Mouse (Mus musculus) midbrain, embryonic 14.5 days (tissue): ENCODE results near the gene Nlrx1. TPM values are rescaled to one million over a fixed set of nuclear protein-coding genes. Genes with fewer than 3 reads are reported as not detected.
"Not testable (repeated sequence)": the region's sequence is repeated elsewhere in the genome, so short reads cannot be mapped to it uniquely, and the experiment has no call there.

Experiments used
- ATAC-seq: fragments of 200-750 bp; cut with Nextera tagmentation; 2 replicates; pipeline ENCODE4 v1.8.0; 2017; ENCODE audit warnings: moderate number of reproducible peaks, moderate library complexity; ENCODE audit not compliant: low FRiP score, low TSS enrichment
- DNase-seq: peaks from one replicate; pipeline ENCODE4 v3.0.0-alpha.2; 2015
- H3K27ac ChIP-seq: fragments of 300-500 bp; sonication (generic); replicated peaks from 2 replicates; pipeline ENCODE4 v1.5.1; 2014; ENCODE audit warnings: mild to moderate bottlenecking, low read depth, low read length, moderate library complexity
- H3K27me3 ChIP-seq: fragments of 300-500 bp; sonication (generic); 2 replicates; pipeline ENCODE4 v1.6.1; 2014; ENCODE audit warnings: low read length, control low read depth, mixed read lengths; ENCODE audit not compliant: control insufficient read depth, insufficient read depth
- H3K36me3 ChIP-seq: fragments of 300-500 bp; sonication (generic); 2 replicates; pipeline ENCODE4 v1.6.1; 2014; ENCODE audit warnings: low read length, control low read depth; ENCODE audit not compliant: control insufficient read depth, insufficient read depth
- H3K4me1 ChIP-seq: fragments of 300-500 bp; sonication (generic); 2 replicates; pipeline ENCODE4 v1.6.1; 2014; ENCODE audit warnings: mild to moderate bottlenecking, antibody characterized with exemption, low read length, control low read depth; ENCODE audit not compliant: control insufficient read depth, insufficient read depth
- H3K4me2 ChIP-seq: fragments of 300-500 bp; sonication (generic); 2 replicates; pipeline ENCODE4 v1.6.1; 2014; ENCODE audit warnings: mild to moderate bottlenecking, low read length, moderate library complexity
- H3K4me3 ChIP-seq: fragments of 300-500 bp; sonication (generic); replicated peaks from 2 replicates; pipeline ENCODE4 v1.5.1; 2014; ENCODE audit warnings: low read depth, low read length
- H3K9ac ChIP-seq: fragments of 300-500 bp; sonication (generic); replicated peaks from 2 replicates; pipeline ENCODE4 v1.6.1; 2014; ENCODE audit warnings: mild to moderate bottlenecking, low read length, moderate library complexity
- H3K9me3 ChIP-seq: fragments of 300-500 bp; sonication (generic); 2 replicates; pipeline ENCODE4 v1.6.1; 2016; ENCODE audit warnings: low read length, control low read depth, mixed read lengths; ENCODE audit not compliant: control insufficient read depth
- WGBS: fragments of 180-500 bp; shearing (Covaris S2); extraction: QIAGEN DNeasy Blood & Tissue Kit; methylation state at CpG from one replicate; pipeline ENCODE4 v1.1.7; 2014; 5-methylcytosine and 5-hydroxymethylcytosine counted together
- polyA plus RNA-seq: library from polyadenylated mRNA; unstranded; fragments of >200 nt; fragmentation: Nextera tagmentation; extraction: Ambion mirVana; gene quantifications from 2 replicates; pipeline ENCODE4 v1.2.1, GENCODE M21; 2014

Nlrx1 gene
- polyA plus RNA-seq, 1 experiment from 2014 or later, result 3.9 TPM

- DNase-seq (no peak), ATAC-seq (no peak)
Measured at GRCm38 (mm10) chr9:44307248-44307647, 38.8 kb upstream of the Nlrx1 start.

GRCm38 (mm10) chr9:44306532-44306931 is 38.1 kb upstream of the Nlrx1 start:
- DNase-seq (no peak), ATAC-seq (no peak)
- Histone ChIP-seq H3K9ac (no peak overlapping the region), H3K27ac (no peak overlapping the region), H3K4me2 (no peak overlapping the region), H3K4me3 (no peak overlapping the region), H3K9me3 (no peaks in the 10 kb centered on the region), H3K27me3 (no peaks in the 10 kb centered on the region), H3K4me1 (peaks cover 5% of the 10 kb centered on the region), H3K36me3 (peaks cover 22% of the 10 kb centered on the region)
- WGBS, result 92% methylated on average over 6 of the region's 6 CpGs

More at GRCm38 (mm10) chr9:44307248-44307647, 38.8 kb upstream of the Nlrx1 start:
- WGBS, result 88% methylated on average over 2 of the region's 2 CpGs
- H3K4me3 ChIP-seq, result no peak overlapping the region
- no peak overlapping the region for H3K27ac ChIP-seq
- no peaks in the 10 kb centered on the region for H3K27me3 ChIP-seq
- H3K9ac ChIP-seq, result no peak overlapping the region
- peaks cover 18% of the 10 kb centered on the region for H3K36me3 ChIP-seq
- H3K4me1 ChIP-seq, result peaks cover 5% of the 10 kb centered on the region
- no peaks in the 10 kb centered on the region for H3K9me3 ChIP-seq
- H3K4me2 ChIP-seq, result no peak overlapping the region

GRCm38 (mm10) chr9:44305466-44306079 is 37.2 kb upstream of the Nlrx1 start, which contains the start of gene Hinfp:
TSS of gene Hinfp (minus strand) at chr9:44305671.
- WGBS, result 0% methylated on average over 54 of the region's 54 CpGs
- Histone ChIP-seq H3K9ac (peak within 1 kb of the TSS; percentile 85), H3K4me3 (peak within 1 kb of the TSS; percentile 89), H3K27ac (peak within 1 kb of the TSS; percentile 86), H3K4me2 (peak within 1 kb of the TSS; percentile 64), H3K4me1 (peaks cover 5% of the 10 kb centered on the region), H3K9me3 (no peaks in the 10 kb centered on the region), H3K27me3 (no peaks in the 10 kb centered on the region), H3K36me3 (peaks cover 24% of the 10 kb centered on the region)
- DNase-seq (peak; percentile 100), ATAC-seq (peak; percentile 98)

GRCm38 (mm10) chr9:44300001-44300400 is 31.6 kb upstream of the Nlrx1 start:
- not testable (repeated sequence) for ATAC-seq, H3K4me1 ChIP-seq, H3K27me3 ChIP-seq, H3K27ac ChIP-seq, H3K4me3 ChIP-seq, H3K9ac ChIP-seq, DNase-seq, H3K9me3 ChIP-seq, H3K4me2 ChIP-seq
- peaks cover 74% of the 10 kb centered on the region for H3K36me3 ChIP-seq
- 97% methylated on average over 3 of the region's 3 CpGs for WGBS

- H3K36me3 ChIP-seq, result peaks cover 64% of the 10 kb centered on the region
- ATAC-seq (no peak), DNase-seq (peak; percentile 74)
- WGBS, result 68% methylated on average over 3 of the region's 3 CpGs
- H3K27ac ChIP-seq, result no peak overlapping the region
- H3K4me1 ChIP-seq, result peaks cover 12% of the 10 kb centered on the region; the same call in 1 of the 2 replicates
- no peaks in the 10 kb centered on the region for H3K27me3 ChIP-seq
- H3K9me3 ChIP-seq, result no peaks in the 10 kb centered on the region
- no peak overlapping the region for H3K4me2 ChIP-seq
- H3K4me3 ChIP-seq, result no peak overlapping the region
- H3K9ac ChIP-seq, result no peak overlapping the region
Measured at GRCm38 (mm10) chr9:44292490-44292889, 24.1 kb upstream of the Nlrx1 start.

- DNase-seq (peak; percentile 40), ATAC-seq (no peak)
- no peaks in the 10 kb centered on the region for H3K27me3 ChIP-seq
- peak overlapping the region; percentile 84 for H3K27ac ChIP-seq
- peaks cover 23% of the 10 kb centered on the region; the same call in 1 of the 2 replicates for H3K4me1 ChIP-seq
- peak overlapping the region; percentile 90 for H3K4me2 ChIP-seq
- peak overlapping the region; percentile 96 for H3K9ac ChIP-seq
- H3K4me3 ChIP-seq, result peak overlapping the region; percentile 88
- peaks cover 35% of the 10 kb centered on the region for H3K36me3 ChIP-seq
- no peaks in the 10 kb centered on the region for H3K9me3 ChIP-seq
- 6% methylated on average over 11 of the region's 11 CpGs for WGBS
Measured at GRCm38 (mm10) chr9:44288959-44289291, 20.5 kb upstream of the Nlrx1 start.

- peak; percentile 69 for ATAC-seq
Measured at GRCm38 (mm10) chr9:44288076-44288958, 19.9 kb upstream of the Nlrx1 start, which contains the start of gene Abcg4. TSS of gene Abcg4 (minus strand) at chr9:44288615.

GRCm38 (mm10) chr9:44287401-44288075 is 19.1 kb upstream of the Nlrx1 start:
- Histone ChIP-seq H3K4me3 (peak overlapping the region; percentile 88), H3K27me3 (no peaks in the 10 kb centered on the region), H3K4me2 (peak overlapping the region; percentile 90), H3K27ac (peak overlapping the region; percentile 84), H3K9ac (peak overlapping the region; percentile 96), H3K9me3 (no peaks in the 10 kb centered on the region), H3K36me3 (peaks cover 25% of the 10 kb centered on the region), H3K4me1 (peaks cover 23% of the 10 kb centered on the region; the same call in 1 of the 2 replicates)
- WGBS, result under 1% methylated on average over 47 of the region's 47 CpGs
- peak; percentile 80 for DNase-seq
- peak; percentile 71 for ATAC-seq

More at GRCm38 (mm10) chr9:44288076-44288958, 19.9 kb upstream of the Nlrx1 start, which contains the start of gene Abcg4:
- Histone ChIP-seq H3K4me2 (peak within 1 kb of the TSS; percentile 90), H3K4me3 (peak within 1 kb of the TSS; percentile 88), H3K9me3 (no peaks in the 10 kb centered on the region), H3K9ac (peak within 1 kb of the TSS; percentile 96), H3K36me3 (peaks cover 31% of the 10 kb centered on the region), H3K4me1 (peaks cover 23% of the 10 kb centered on the region; the same call in 1 of the 2 replicates), H3K27ac (peak within 1 kb of the TSS; percentile 84), H3K27me3 (no peaks in the 10 kb centered on the region)
- peak; percentile 77 for DNase-seq
- under 1% methylated on average over 38 of the region's 38 CpGs for WGBS
